Mouse (Mus musculus): ENCODE results near the gene Atp7a. TPM values are rescaled to one million over a fixed set of nuclear protein-coding genes. Genes with fewer than 3 reads are reported as not detected.
"Not testable (repeated sequence)": the region's sequence is repeated elsewhere in the genome, so short reads cannot be mapped to it uniquely, and the experiment has no call there.

Gene Atp7a
- polyA plus RNA-seq, 1 experiment from 2014 or later: 27.8 TPM

DNA sequence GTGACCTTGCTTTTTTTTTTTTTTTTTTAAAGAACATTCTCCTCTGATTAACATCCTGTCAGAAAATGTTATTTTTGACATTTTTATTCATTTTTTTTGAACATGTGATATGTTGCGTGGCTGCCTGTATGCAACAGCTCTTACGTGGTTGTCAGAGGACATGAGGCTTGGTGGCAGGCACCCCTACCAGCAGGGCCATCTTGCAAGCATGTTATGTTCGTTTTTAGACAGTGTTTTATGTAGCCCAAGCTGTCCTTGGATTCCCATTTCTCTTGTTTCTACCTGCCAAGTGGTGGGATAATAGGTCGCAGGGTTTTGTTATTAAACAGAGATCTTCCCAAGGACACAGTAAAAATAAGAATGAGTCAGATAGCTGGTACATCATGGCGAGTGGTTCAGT lies 3.1 kb downstream of the Atp7a start:
- Histone ChIP-seq H3K4me1 (no peaks in the 10 kb centered on the region), H3K9ac (replicated peaks) (no peak overlapping the region), H3K27me3 (peaks cover 3% of the 10 kb centered on the region; the same call in 1 of the 2 replicates), H3K9me3 (no peaks in the 10 kb centered on the region), H3K27ac (replicated peaks) (no peak overlapping the region), H3K4me3 (no peak overlapping the region), H3K4me2 (replicated peaks) (no peak overlapping the region), H3K36me3 (no peaks in the 10 kb centered on the region)
- ATAC-seq (ENCODE audit: low FRiP score, low read depth): no peak
- 85% methylated on average over 5 of the region's 5 CpGs for WGBS

DNA sequence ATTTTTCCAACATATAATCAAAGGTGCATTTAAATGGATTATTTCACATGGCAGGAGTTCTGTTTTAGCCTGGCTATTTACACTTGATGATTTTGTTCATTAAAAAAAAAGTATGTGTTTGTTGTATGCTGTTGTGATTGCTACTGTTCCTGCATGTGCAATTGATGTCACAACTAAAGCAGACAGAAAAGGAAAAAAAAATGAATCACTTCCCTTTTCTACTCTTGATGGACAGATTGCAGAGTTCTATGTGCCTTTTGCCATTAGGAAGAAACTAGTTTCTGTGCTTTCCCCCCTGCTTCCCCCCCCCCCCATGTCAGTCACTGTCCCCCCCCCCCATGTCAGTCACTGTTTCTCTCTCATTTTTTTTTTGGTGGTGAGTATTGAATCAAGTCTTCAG lies 4.0 kb downstream of the Atp7a start:
- H3K4me1 ChIP-seq: no peaks in the 10 kb centered on the region
- no peaks in the 10 kb centered on the region for H3K9me3 ChIP-seq
- H3K4me3 ChIP-seq: no peak overlapping the region
- H3K27ac ChIP-seq (replicated peaks): no peak overlapping the region
- H3K36me3 ChIP-seq: no peaks in the 10 kb centered on the region
- no peak overlapping the region for H3K4me2 ChIP-seq (replicated peaks)
- no peak for ATAC-seq (ENCODE audit: low FRiP score, low read depth)
- H3K9ac ChIP-seq (replicated peaks): no peak overlapping the region
- H3K27me3 ChIP-seq: peaks cover 3% of the 10 kb centered on the region; the same call in 1 of the 2 replicates

- no peak for ATAC-seq (ENCODE audit: low FRiP score, low read depth)
- H3K27me3 ChIP-seq: no peaks in the 10 kb centered on the region
- H3K4me3 ChIP-seq: no peak overlapping the region
- no peaks in the 10 kb centered on the region for H3K4me1 ChIP-seq
- WGBS: 81% methylated on average over 2 of the region's 2 CpGs
- H3K9ac ChIP-seq (replicated peaks): no peak overlapping the region
- H3K36me3 ChIP-seq: no peaks in the 10 kb centered on the region
- H3K9me3 ChIP-seq: no peaks in the 10 kb centered on the region
- no peak overlapping the region for H3K4me2 ChIP-seq (replicated peaks)
- no peak overlapping the region for H3K27ac ChIP-seq (replicated peaks)
Measured at GRCm38 (mm10) chrX:106035727-106036126, 8.7 kb downstream of the Atp7a start.

DNA sequence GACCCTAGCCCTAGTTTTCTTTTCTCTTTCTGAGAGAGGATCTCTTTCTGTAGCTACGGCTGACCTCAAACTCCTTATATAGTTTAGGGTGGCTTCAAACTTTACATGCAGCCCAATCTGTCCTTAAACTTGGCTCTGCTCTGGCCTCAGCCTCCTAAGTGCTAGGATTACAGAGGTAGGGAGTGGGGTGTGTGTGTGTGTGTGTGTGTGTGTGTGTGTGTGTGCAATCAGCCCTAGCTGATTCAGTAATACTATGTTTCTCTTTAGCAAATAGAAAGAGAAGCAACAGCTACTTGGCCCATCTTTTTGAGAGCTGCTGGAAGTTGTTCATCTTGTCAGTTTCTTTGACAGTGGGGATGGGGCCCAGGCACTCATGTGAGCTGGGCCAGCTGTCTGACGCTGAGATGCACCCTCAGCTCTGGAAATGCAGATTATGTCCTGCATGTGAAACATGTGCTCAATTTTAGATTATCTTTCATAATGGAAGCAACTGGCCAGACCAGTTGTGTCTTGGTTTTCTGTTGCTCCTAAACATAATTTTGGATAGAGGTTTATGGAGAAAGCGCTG lies 10.2 kb downstream of the Atp7a start:
- no peak overlapping the region for H3K9ac ChIP-seq (replicated peaks)
- no peak overlapping the region for H3K4me3 ChIP-seq
- no peaks in the 10 kb centered on the region for H3K27me3 ChIP-seq
- no peaks in the 10 kb centered on the region for H3K4me1 ChIP-seq
- H3K4me2 ChIP-seq (replicated peaks): no peak overlapping the region
- no peak overlapping the region for H3K27ac ChIP-seq (replicated peaks)
- ATAC-seq (ENCODE audit: low FRiP score, low read depth): no peak
- H3K36me3 ChIP-seq: no peaks in the 10 kb centered on the region
- H3K9me3 ChIP-seq: no peaks in the 10 kb centered on the region
- WGBS: 89% methylated on average over 3 of the region's 3 CpGs

DNA sequence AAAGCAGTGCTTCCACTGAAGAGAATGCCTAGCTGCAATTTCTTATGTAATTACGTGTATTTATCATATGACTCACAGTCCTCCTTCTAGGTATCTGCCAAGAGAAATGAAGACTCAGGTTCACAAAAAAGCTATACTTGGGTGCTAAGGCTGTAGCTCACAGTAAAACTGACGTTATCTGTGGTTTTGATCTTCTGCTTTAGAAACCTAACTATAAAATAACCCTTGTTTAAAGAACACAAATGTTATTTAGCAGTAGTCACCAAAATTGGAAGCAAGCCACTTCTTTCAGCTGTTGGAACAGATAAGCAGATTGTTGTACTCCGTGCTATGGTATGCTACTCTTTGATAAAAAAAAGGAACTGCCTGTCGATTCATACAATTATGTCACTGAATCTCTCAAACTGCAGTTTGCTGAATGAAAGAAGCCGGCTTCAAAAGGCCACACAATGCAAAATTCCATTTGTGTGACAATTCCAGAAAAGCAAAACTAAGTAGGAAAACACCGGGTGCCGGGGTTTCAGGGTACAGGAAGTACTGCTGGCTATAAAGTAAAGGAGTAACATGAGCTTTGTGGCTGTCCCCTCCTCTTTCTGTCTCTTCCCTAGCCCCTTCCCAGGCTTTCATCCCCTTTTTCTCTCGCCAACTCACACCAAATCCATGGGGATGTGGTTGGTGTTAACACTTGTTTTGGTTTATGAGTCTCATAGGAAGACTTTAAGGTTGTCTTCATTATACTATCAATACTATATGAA lies 17.0 kb downstream of the Atp7a start:
- H3K27ac ChIP-seq (replicated peaks): no peak overlapping the region
- H3K27me3 ChIP-seq: peaks cover 6% of the 10 kb centered on the region

DNA sequence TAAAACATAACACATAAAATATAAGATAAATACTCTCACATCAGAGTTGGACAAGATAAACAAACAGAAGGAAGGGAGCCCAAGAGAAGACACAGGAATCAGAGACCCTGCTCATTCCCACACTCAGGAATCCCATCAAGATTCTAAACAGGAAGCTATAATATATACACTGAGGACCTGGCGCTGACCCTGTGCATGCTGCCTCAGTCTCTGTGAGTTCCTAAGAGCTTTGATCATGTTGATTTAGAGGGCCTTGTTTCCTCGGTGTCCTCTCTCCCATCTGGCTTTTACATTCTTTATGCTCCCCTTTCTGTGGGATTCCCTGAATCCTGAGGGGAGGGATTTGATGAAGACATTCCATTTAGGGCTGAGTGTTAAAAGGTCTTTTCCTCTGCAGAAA lies 18.4 kb downstream of the Atp7a start:
- 39% methylated on average over 2 of the region's 2 CpGs for WGBS
- Histone ChIP-seq H3K4me1 (no peaks in the 10 kb centered on the region), H3K4me3 (no peak overlapping the region), H3K9ac (replicated peaks) (no peak overlapping the region), H3K4me2 (replicated peaks) (no peak overlapping the region), H3K9me3 (no peaks in the 10 kb centered on the region), H3K27me3 (peaks cover 6% of the 10 kb centered on the region), H3K27ac (replicated peaks) (no peak overlapping the region), H3K36me3 (no peaks in the 10 kb centered on the region)
- ATAC-seq (ENCODE audit: low FRiP score, low read depth): no peak

More for the DNA sequence above, 17.0 kb downstream of the Atp7a start:
- no peaks in the 10 kb centered on the region for H3K9me3 ChIP-seq
- no peaks in the 10 kb centered on the region for H3K4me1 ChIP-seq
- H3K9ac ChIP-seq (replicated peaks): no peak overlapping the region
- no peak for ATAC-seq (ENCODE audit: low FRiP score, low read depth)
- no peak overlapping the region for H3K4me2 ChIP-seq (replicated peaks)
- 74% methylated on average over 8 of the region's 8 CpGs for WGBS
- no peaks in the 10 kb centered on the region for H3K36me3 ChIP-seq
- H3K4me3 ChIP-seq: no peak overlapping the region

DNA sequence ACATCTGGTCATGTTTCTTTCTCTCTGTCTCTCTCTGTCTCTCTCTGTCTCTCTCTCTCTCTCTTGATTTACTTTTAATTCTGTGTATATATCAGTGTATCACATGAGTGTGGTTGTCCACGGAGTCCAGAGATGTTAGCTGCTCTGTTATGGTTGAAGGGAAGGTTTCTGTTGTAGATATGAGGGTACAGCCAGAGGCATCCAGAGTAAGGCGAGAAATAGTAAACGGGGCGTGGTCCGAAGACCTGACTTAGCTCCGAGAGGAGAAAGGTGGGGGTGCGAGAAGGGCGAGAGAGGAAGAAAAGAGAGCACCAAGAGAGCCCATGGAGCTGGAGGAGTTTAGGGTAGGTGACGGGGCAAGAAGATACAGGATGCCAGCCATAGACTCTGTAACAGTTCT lies 18.9 kb downstream of the Atp7a start:
- no peak for ATAC-seq (ENCODE audit: low FRiP score, low read depth)
- H3K9ac ChIP-seq (replicated peaks): no peak overlapping the region
- 80% methylated on average over 9 of the region's 9 CpGs for WGBS
- no peaks in the 10 kb centered on the region for H3K9me3 ChIP-seq
- H3K27ac ChIP-seq (replicated peaks): no peak overlapping the region
- H3K4me1 ChIP-seq: no peaks in the 10 kb centered on the region
- H3K4me2 ChIP-seq (replicated peaks): no peak overlapping the region
- H3K36me3 ChIP-seq: no peaks in the 10 kb centered on the region
- H3K4me3 ChIP-seq: no peak overlapping the region
- H3K27me3 ChIP-seq: peaks cover 6% of the 10 kb centered on the region

GRCm38 (mm10) chrX:106048191-106048590 lies 21.1 kb downstream of the Atp7a start:
- Histone ChIP-seq H3K4me2 (replicated peaks) (no peak overlapping the region), H3K4me1 (no peaks in the 10 kb centered on the region), H3K4me3 (no peak overlapping the region), H3K27me3 (peaks cover 6% of the 10 kb centered on the region), H3K9me3 (no peaks in the 10 kb centered on the region), H3K36me3 (no peaks in the 10 kb centered on the region), H3K27ac (replicated peaks) (no peak overlapping the region), H3K9ac (replicated peaks) (no peak overlapping the region)
- WGBS: 69% methylated on average over 1 of the region's 1 CpGs
- no peak for ATAC-seq (ENCODE audit: low FRiP score, low read depth)

DNA sequence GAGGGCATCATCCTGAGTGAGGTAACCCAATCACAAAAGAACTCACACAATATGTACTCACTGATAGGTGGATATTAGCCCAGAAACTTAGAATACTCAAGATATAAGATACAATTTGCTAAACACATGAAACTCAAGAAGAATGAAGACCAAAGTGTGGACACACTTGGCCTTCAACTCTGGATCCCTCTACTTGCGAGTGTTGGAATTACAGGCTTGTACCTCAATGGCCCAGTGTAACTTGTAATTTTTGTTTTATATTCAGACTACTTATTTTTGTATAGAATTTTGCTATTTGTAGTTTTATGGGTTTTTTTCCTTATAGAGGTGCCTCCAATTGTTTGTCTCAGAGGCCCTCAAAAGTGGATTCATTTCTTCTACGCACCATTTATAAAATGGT lies 50.8 kb downstream of the Atp7a start:
- H3K9me3 ChIP-seq; H3K27ac ChIP-seq (replicated peaks); H3K4me1 ChIP-seq; H3K9ac ChIP-seq (replicated peaks); H3K27me3 ChIP-seq; H3K4me3 ChIP-seq; H3K36me3 ChIP-seq; H3K4me2 ChIP-seq (replicated peaks); ATAC-seq (ENCODE audit: low FRiP score, low read depth): not testable (repeated sequence)
- 92% methylated on average over 2 of the region's 2 CpGs for WGBS

DNA sequence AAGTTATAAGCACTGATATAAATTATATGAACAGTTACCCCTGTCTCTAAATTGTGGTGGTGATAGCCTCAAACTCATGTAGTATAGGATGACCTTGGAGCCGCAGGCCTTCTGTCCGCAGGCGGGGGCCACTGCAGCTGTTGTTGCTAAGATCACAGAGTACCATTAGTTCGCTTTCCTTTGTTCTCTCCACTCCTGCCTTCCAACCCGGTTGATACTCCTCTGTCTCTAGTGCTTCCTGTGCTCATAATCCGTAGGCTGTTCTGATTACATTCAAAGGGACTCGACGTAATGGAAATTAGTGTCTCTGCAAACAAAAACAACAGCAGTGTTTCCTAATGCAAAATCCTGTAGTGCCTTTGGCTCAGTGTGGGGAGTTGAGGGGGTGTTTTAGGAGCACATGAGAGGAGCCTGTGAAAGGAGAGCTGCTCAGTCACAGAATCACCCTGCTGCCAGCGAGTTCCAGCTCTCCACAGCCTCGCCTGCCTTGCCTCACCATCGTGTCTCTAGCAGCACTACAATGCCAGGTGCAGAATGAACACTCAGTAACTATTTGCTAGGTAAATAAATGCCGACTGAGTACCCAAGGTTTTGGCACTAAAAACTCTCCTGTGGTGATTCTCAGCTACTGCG lies 53.9 kb downstream of the Atp7a start:
- 0 out of 2 replicates have a peak, but pooled peaks have one; percentile 47 for ATAC-seq (ENCODE audit: low FRiP score, low read depth)
- Histone ChIP-seq H3K27me3 (no peaks in the 10 kb centered on the region), H3K4me1 (no peaks in the 10 kb centered on the region), H3K36me3 (0 out of 2 replicates have a peak, but pooled peaks cover 3% of the 10 kb centered on the region), H3K9ac (replicated peaks) (no peak overlapping the region), H3K4me2 (replicated peaks) (no peak overlapping the region), H3K27ac (replicated peaks) (no peak overlapping the region; the same call in 1 of the 2 replicates), H3K4me3 (no peak overlapping the region), H3K9me3 (no peaks in the 10 kb centered on the region)
- WGBS: 40% methylated on average over 13 of the region's 13 CpGs

DNA sequence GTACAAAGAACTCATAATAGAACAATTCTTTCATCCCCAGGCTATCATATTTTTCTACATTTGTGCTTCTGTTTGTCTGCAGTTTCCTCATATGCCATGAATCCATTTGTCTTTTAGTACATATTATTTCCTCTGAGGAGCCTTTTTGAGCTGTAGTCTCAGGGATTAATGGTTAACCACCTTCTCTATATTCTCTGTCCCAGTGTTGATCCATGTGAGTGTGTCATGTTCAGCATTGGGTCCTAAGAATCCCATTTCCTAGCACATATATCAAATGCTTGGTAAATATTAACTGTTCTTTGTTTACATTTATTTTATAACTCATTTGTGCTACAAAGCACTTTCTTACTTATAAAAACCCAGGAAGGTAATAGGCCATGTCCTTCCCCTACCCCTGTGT lies 55.4 kb downstream of the Atp7a start:
- Histone ChIP-seq H3K4me1 (no peaks in the 10 kb centered on the region), H3K4me2 (replicated peaks) (no peak overlapping the region), H3K27ac (replicated peaks) (no peak overlapping the region), H3K9me3 (no peaks in the 10 kb centered on the region), H3K4me3 (no peak overlapping the region), H3K27me3 (no peaks in the 10 kb centered on the region), H3K9ac (replicated peaks) (no peak overlapping the region), H3K36me3 (peaks cover 10% of the 10 kb centered on the region; the same call in 1 of the 2 replicates)
- no peak for ATAC-seq (ENCODE audit: low FRiP score, low read depth)

- WGBS: 90% methylated on average over 3 of the region's 3 CpGs
- Histone ChIP-seq H3K36me3 (peaks cover 10% of the 10 kb centered on the region; the same call in 1 of the 2 replicates), H3K27me3 (no peaks in the 10 kb centered on the region), H3K4me2 (replicated peaks) (no peak overlapping the region), H3K4me3 (no peak overlapping the region), H3K27ac (replicated peaks) (no peak overlapping the region), H3K9ac (replicated peaks) (no peak overlapping the region), H3K9me3 (no peaks in the 10 kb centered on the region), H3K4me1 (no peaks in the 10 kb centered on the region)
- ATAC-seq (ENCODE audit: low FRiP score, low read depth): no peak
Measured at GRCm38 (mm10) chrX:106085132-106085531, 58.1 kb downstream of the Atp7a start.

Data from midbrain, embryonic 12.5 days (tissue).